Mouse (Mus musculus) hindbrain, postnatal 0 days (tissue): ENCODE measurements around the gene Gm15557. TPM values are rescaled to one million over a fixed set of nuclear protein-coding genes. Genes with fewer than 3 reads are reported as not detected.
A peak's percentile ranks its signal among the peaks of the same experiment; 100 is the strongest.

ENCODE experiments used
- ATAC-seq: fragments of 200-750 bp; cut with Nextera tagmentation; 2 replicates; pipeline ENCODE4 v1.8.0; 2017; ENCODE audit warnings: mild to moderate bottlenecking, moderate TSS enrichment, moderate library complexity
- DNase-seq: peaks from one replicate; pipeline ENCODE4 v3.0.0-alpha.2; 2015; ENCODE audit warnings: low spot score
- H3K27ac ChIP-seq: fragments of 300-500 bp; sonication (generic); 2 replicates; pipeline ENCODE4 v1.5.1; 2014; ENCODE audit warnings: mild to moderate bottlenecking
- H3K27me3 ChIP-seq: fragments of 300-500 bp; sonication (generic); 2 replicates; pipeline ENCODE4 v1.6.1; 2014; ENCODE audit warnings: low read length, mixed read lengths; ENCODE audit not compliant: insufficient read depth
- H3K36me3 ChIP-seq: fragments of 300-500 bp; sonication (generic); 2 replicates; pipeline ENCODE4 v1.6.1; 2014; ENCODE audit warnings: low read length, mixed read lengths; ENCODE audit not compliant: insufficient read depth
- H3K4me1 ChIP-seq: fragments of 300-500 bp; sonication (generic); 2 replicates; pipeline ENCODE4 v1.6.1; 2014; ENCODE audit warnings: antibody characterized with exemption, low read length, mixed read lengths; ENCODE audit not compliant: insufficient read depth
- H3K4me2 ChIP-seq: fragments of 300-500 bp; sonication (generic); 2 replicates; pipeline ENCODE4 v1.6.1; 2014; ENCODE audit warnings: low read depth, mild to moderate bottlenecking, low read length, moderate library complexity, mixed read lengths
- H3K4me3 ChIP-seq: fragments of 300-500 bp; sonication (generic); 2 replicates; pipeline ENCODE4 v1.5.1; 2014; ENCODE audit warnings: low read length
- H3K9ac ChIP-seq: fragments of 300-500 bp; sonication (generic); replicated peaks from 2 replicates; pipeline ENCODE4 v1.6.1; 2014; ENCODE audit warnings: mild to moderate bottlenecking, low read length, moderate library complexity, mixed read lengths
- H3K9me3 ChIP-seq: fragments of 300-500 bp; sonication (generic); 2 replicates; pipeline ENCODE4 v1.6.1; 2016; ENCODE audit warnings: low read length, mixed read lengths
- CTCF ChIP-seq: IDR thresholded peaks from 2 replicates; pipeline ENCODE4 v1.5.1; 2016; ENCODE audit warnings: antibody characterized with exemption, control low read depth, low read depth
- WGBS: fragments of 180-500 bp; shearing (Covaris S2); extraction: QIAGEN DNeasy Blood & Tissue Kit; methylation state at CpG from one replicate; pipeline ENCODE4 v1.1.7; 2014; 5-methylcytosine and 5-hydroxymethylcytosine counted together
- polyA plus RNA-seq: library from polyadenylated mRNA; unstranded; fragments of >200 nt; fragmentation: Nextera tagmentation; extraction: Ambion mirVana; gene quantifications from 2 replicates; pipeline ENCODE4 v1.2.1, GENCODE M21; 2015
- total RNA-seq: library from RNA; depleted of rRNA; stranded (reverse); fragments of >200 nt; gene quantifications from 2 replicates; pipeline ENCODE4 v1.2.3, GENCODE M21; 2014; rRNA removed

Gm15557 gene
- total and polyA plus RNA-seq, 2 experiments from 2014 or later, result not detected

DNA sequence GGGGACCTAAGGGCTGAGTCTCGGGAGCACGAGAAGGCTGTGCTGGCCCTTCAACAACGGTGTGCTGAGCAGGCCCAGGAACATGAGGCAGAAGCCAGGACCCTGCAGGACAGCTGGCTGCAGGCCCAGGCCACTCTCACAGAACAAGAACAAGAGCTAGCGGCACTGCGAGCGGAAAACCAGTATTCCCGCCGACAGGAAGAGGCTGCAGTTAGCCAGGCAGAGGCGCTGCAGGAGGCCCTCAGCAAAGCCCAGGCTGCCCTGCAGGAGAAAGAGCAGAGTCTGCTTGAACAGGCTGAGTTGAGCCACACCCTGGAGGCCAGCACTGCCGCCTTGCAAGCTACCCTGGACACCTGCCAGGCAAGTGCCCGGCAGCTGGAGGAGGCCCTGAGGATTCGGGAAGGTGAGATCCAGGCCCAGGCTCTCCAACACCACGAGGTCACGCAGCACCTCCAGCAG, 51.4 kb downstream of the Gm15557 start:
- no peak overlapping the region for H3K4me3 ChIP-seq
- peaks cover 77% of the 10 kb centered on the region for H3K36me3 ChIP-seq
- H3K27ac ChIP-seq, result peak overlapping the region; percentile 69
- no peaks in the 10 kb centered on the region for H3K27me3 ChIP-seq
- no peak overlapping the region for H3K4me2 ChIP-seq
- DNase-seq (peak; percentile 84), ATAC-seq (peak; percentile 68; the same call in 1 of the 2 replicates)
- H3K9ac ChIP-seq, result no peak overlapping the region
- H3K4me1 ChIP-seq, result peaks cover 14% of the 10 kb centered on the region; the same call in 1 of the 2 replicates
- 39% methylated on average over 14 of the region's 14 CpGs for WGBS
- TF ChIP-seq CTCF, result peak; percentile 44
- H3K9me3 ChIP-seq, result no peaks in the 10 kb centered on the region

Other genes with a start within 250 kb of the Gm15557 start
- gene Trpc4ap, start 248.3 kb upstream of the Gm15557 start, total RNA-seq, result 169 and 172 TPM in 2 replicates
- gene Trpc4ap, start 248.3 kb upstream of the Gm15557 start, polyA plus RNA-seq, result 127 and 129 TPM in 2 replicates
- 32.0 and 40.7 TPM in 2 replicates for gene Edem2, start 211.3 kb upstream of the Gm15557 start, total RNA-seq
- 27.9 and 35.2 TPM in 2 replicates for gene Edem2, start 211.3 kb upstream of the Gm15557 start, polyA plus RNA-seq
- not detected in 2 replicates for gene Gm17581, start 204.9 kb upstream of the Gm15557 start, total RNA-seq
- not detected in 2 replicates for gene Gm17581, start 204.9 kb upstream of the Gm15557 start, polyA plus RNA-seq
- gene Procr, start 189.6 kb upstream of the Gm15557 start, total RNA-seq, result 1.1 and 1.4 TPM in 2 replicates
- gene Procr, start 189.6 kb upstream of the Gm15557 start, polyA plus RNA-seq, result 1.6 and 2.6 TPM in 2 replicates
- 161 and 179 TPM in 2 replicates for gene Mmp24, start 165.4 kb upstream of the Gm15557 start, total RNA-seq
- 12.2 and 12.4 TPM in 2 replicates for gene Mmp24, start 165.4 kb upstream of the Gm15557 start, polyA plus RNA-seq
- 31.9 and 35.4 TPM in 2 replicates for gene BC029722, start 121.3 kb upstream of the Gm15557 start, total RNA-seq
- 52.2 and 53.4 TPM in 2 replicates for gene BC029722, start 121.3 kb upstream of the Gm15557 start, polyA plus RNA-seq
- gene Eif6, start 113.8 kb upstream of the Gm15557 start, total RNA-seq, result 105 and 110 TPM in 2 replicates
- gene Eif6, start 113.8 kb upstream of the Gm15557 start, polyA plus RNA-seq, result 138 and 144 TPM in 2 replicates
- not detected in 2 replicates for gene Fam83c, start 105.9 kb upstream of the Gm15557 start, total RNA-seq
- gene Fam83c, start 105.9 kb upstream of the Gm15557 start, polyA plus RNA-seq, result 0.10 and 0.15 TPM in 2 replicates
- 38.0 and 39.4 TPM in 2 replicates for gene Uqcc1, start 10.4 kb upstream of the Gm15557 start, total RNA-seq
- gene Uqcc1, start 10.4 kb upstream of the Gm15557 start, polyA plus RNA-seq, result 55.6 and 61.4 TPM in 2 replicates
- gene Gdf5, start 4.6 kb downstream of the Gm15557 start, total RNA-seq, result 1.3 and 3.4 TPM in 2 replicates
- gene Gdf5, start 4.6 kb downstream of the Gm15557 start, polyA plus RNA-seq, result 0.95 and 1.3 TPM in 2 replicates
- gene Cep250, start 15.7 kb downstream of the Gm15557 start, total RNA-seq, result 20.8 and 24.9 TPM in 2 replicates
- gene Cep250, start 15.7 kb downstream of the Gm15557 start, polyA plus RNA-seq, result 11.9 and 13.1 TPM in 2 replicates
- gene 6430550D23Rik, start 67.2 kb downstream of the Gm15557 start, total RNA-seq, result 0.50 and 1.3 TPM in 2 replicates
- 0.97 and 1.4 TPM in 2 replicates for gene 6430550D23Rik, start 67.2 kb downstream of the Gm15557 start, polyA plus RNA-seq
- 288 and 352 TPM in 2 replicates for gene Ergic3, start 67.3 kb downstream of the Gm15557 start, total RNA-seq
- gene Ergic3, start 67.3 kb downstream of the Gm15557 start, polyA plus RNA-seq, result 430 and 472 TPM in 2 replicates
- gene Fer1l4, start 112.2 kb downstream of the Gm15557 start, total RNA-seq, result not detected in 2 replicates
- gene Fer1l4, start 112.2 kb downstream of the Gm15557 start, polyA plus RNA-seq, result 0.15 TPM in 1 of 2 replicates, not detected in the other
- gene Spag4, start 124.4 kb downstream of the Gm15557 start, total RNA-seq, result 7.9 and 18.5 TPM in 2 replicates
- gene Spag4, start 124.4 kb downstream of the Gm15557 start, polyA plus RNA-seq, result 8.3 and 8.7 TPM in 2 replicates
- 49.8 and 65.0 TPM in 2 replicates for gene Cpne1, start 171.2 kb downstream of the Gm15557 start, total RNA-seq
- 12.8 and 16.4 TPM in 2 replicates for gene Cpne1, start 171.2 kb downstream of the Gm15557 start, polyA plus RNA-seq
- 27.1 and 33.9 TPM in 2 replicates for gene Rbm12, start 171.2 kb downstream of the Gm15557 start, total RNA-seq
- 15.5 and 16.9 TPM in 2 replicates for gene Rbm12, start 171.2 kb downstream of the Gm15557 start, polyA plus RNA-seq
- 46.0 and 82.1 TPM in 2 replicates for gene Gm28036, start 186.4 kb downstream of the Gm15557 start, total RNA-seq
- 10.6 and 12.0 TPM in 2 replicates for gene Gm28036, start 186.4 kb downstream of the Gm15557 start, polyA plus RNA-seq
- 113 and 152 TPM in 2 replicates for gene Romo1, start 203.3 kb downstream of the Gm15557 start, total RNA-seq
- gene Romo1, start 203.3 kb downstream of the Gm15557 start, polyA plus RNA-seq, result 604 and 613 TPM in 2 replicates
- 42.2 and 49.2 TPM in 2 replicates for gene Nfs1, start 203.5 kb downstream of the Gm15557 start, total RNA-seq
- gene Nfs1, start 203.5 kb downstream of the Gm15557 start, polyA plus RNA-seq, result 37.5 and 39.2 TPM in 2 replicates
- gene Rbm39, start 239.5 kb downstream of the Gm15557 start, total RNA-seq, result 250 and 341 TPM in 2 replicates
- gene Rbm39, start 239.5 kb downstream of the Gm15557 start, polyA plus RNA-seq, result 448 and 480 TPM in 2 replicates